Mouse (Mus musculus): Measurements from ENCODE around the gene Nupr1l. TPM values are rescaled to one million over a fixed set of nuclear protein-coding genes. Genes with fewer than 3 reads are reported as not detected.
"Not testable (repeated sequence)": the region's sequence is repeated elsewhere in the genome, so short reads cannot be mapped to it uniquely, and the experiment has no call there.

The Nupr1l gene
- polyA plus RNA-seq, 1 experiment from 2014 or later = 3.8 TPM

DNA sequence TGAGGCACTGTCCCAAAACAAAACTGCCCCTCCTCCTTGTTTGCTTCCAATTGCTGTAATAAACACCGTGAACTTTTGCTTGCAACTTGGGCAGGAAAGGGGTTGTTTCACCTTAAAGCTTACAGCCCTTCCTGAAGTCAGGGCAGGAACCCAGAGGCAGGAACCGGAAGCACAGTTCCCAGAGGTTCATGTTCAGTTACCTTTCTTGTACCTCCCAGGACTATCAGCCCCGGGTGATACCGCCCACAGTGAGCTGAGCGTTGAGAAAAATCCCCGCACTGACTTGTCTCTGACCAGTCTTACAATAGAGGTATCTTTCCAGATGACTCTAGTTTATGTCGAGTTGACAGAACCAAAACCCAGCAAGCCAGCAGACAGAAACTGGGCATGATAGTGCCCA lies 1.3 kb downstream of the Nupr1l start:
- Histone ChIP-seq H3K4me2 (replicated peaks; ENCODE audit: low read depth) (no peak overlapping the region), H3K4me3 (ENCODE audit: low read depth, low read length) (no peak overlapping the region), H3K27ac (ENCODE audit: low read depth, low read length) (no peak overlapping the region), H3K9ac (ENCODE audit: low read depth, low read length) (no peak overlapping the region), H3K4me1 (replicated peaks; ENCODE audit: control insufficient read depth, insufficient read depth, low read length) (no peaks in the 10 kb centered on the region; the same call in 1 of the 2 replicates), H3K27me3 (replicated peaks; ENCODE audit: control insufficient read depth, insufficient read depth, low read length) (no peaks in the 10 kb centered on the region), H3K9me3 (ENCODE audit: control insufficient read depth) (no peaks in the 10 kb centered on the region), H3K36me3 (ENCODE audit: control insufficient read depth, insufficient read depth) (no peaks in the 10 kb centered on the region)
- 80% methylated on average over 7 of the region's 7 CpGs for WGBS
- no peak for ATAC-seq
- TF ChIP-seq CTCF (IDR thresholded peaks at IDR 0.05; ENCODE audit: low read depth) = no peak

DNA sequence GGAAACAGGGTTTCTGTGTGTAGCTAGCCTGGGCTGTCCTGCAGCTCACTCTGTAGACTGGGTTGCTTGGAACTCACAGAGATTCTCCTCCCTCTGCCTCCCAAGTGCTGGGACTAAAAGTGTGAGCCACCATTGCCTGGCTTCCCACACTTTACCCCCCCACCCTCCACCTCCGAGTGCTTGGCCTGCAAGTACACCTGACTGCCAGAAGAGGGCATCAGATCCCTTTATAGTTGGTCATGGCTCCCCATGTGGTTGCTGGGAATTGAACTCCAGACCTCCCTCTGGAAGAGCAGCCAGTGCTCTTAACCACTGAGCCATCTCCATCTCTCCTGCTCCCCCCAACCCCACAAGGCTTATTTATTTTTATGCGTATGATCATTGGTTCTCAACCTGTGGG lies 5.7 kb downstream of the Nupr1l start:
- peak; percentile 77 for TF ChIP-seq CTCF (IDR thresholded peaks at IDR 0.05; ENCODE audit: low read depth)
- no peaks in the 10 kb centered on the region for H3K4me1 ChIP-seq (replicated peaks; ENCODE audit: control insufficient read depth, insufficient read depth, low read length)
- H3K9me3 ChIP-seq (ENCODE audit: control insufficient read depth) = no peaks in the 10 kb centered on the region
- H3K36me3 ChIP-seq (ENCODE audit: control insufficient read depth, insufficient read depth) = no peaks in the 10 kb centered on the region
- H3K4me3 ChIP-seq (ENCODE audit: low read depth, low read length) = no peak overlapping the region
- no peak overlapping the region for H3K27ac ChIP-seq (ENCODE audit: low read depth, low read length)
- no peaks in the 10 kb centered on the region for H3K27me3 ChIP-seq (replicated peaks; ENCODE audit: control insufficient read depth, insufficient read depth, low read length)
- 57% methylated on average over 2 of the region's 2 CpGs for WGBS
- no peak overlapping the region for H3K9ac ChIP-seq (ENCODE audit: low read depth, low read length)
- no peak overlapping the region for H3K4me2 ChIP-seq (replicated peaks; ENCODE audit: low read depth)
- no peak for ATAC-seq

DNA sequence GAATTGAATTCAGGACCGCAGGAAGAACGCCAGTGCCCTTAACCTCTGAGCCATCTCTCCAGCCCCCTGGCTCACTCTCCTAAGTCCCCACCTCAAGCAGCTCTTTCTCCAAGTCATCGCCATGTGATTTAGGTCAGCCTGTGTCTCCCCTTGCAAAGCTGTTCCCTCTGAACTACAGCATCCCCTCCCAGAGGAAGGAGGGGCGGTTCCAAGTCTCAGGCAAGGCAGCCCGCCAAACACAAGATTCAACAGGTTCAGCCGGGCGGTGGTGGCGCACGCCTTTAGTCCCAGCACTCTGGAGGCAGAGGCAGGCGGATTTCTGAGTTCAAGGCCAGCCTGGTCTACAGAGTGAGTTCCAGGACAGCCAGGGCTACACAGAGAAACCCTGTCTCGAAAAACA lies 7.2 kb downstream of the Nupr1l start:
- not testable (repeated sequence) for ATAC-seq; H3K9ac ChIP-seq (ENCODE audit: low read depth, low read length); H3K4me2 ChIP-seq (replicated peaks; ENCODE audit: low read depth); H3K27ac ChIP-seq (ENCODE audit: low read depth, low read length); H3K9me3 ChIP-seq (ENCODE audit: control insufficient read depth); H3K27me3 ChIP-seq (replicated peaks; ENCODE audit: control insufficient read depth, insufficient read depth, low read length); H3K4me1 ChIP-seq (replicated peaks; ENCODE audit: control insufficient read depth, insufficient read depth, low read length); H3K4me3 ChIP-seq (ENCODE audit: low read depth, low read length); H3K36me3 ChIP-seq (ENCODE audit: control insufficient read depth, insufficient read depth)
- WGBS = 86% methylated on average over 11 of the region's 11 CpGs

DNA sequence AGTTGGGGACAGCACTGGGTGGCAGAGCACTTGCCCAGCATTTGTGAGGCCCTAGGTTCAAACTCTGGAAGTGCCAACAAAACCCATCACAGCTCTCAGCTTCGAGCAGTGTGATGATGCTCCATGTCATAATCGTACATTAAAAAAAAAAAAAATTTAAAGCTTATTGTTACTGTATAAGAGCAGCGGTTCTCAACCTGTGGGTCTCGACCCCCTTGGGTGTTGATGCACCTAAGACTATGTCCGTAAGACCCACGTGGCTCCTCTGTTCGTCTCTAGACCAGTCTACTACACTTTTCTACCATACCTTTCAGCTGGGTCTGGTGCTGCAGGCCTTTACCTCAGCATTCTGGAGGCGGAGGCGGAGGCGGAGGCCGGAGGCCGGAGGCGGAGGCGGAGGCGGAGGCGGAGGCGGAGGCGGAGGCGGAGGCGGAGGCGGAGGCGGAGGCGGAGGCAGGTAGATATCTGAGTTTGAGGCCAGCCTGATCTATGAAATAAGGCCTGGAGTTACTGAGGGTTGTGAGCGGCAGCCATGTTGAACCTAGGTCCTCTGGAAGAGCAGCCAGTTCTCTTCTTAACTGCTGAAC lies 9.8 kb downstream of the Nupr1l start:
- Histone ChIP-seq H3K4me2 (replicated peaks; ENCODE audit: low read depth) (no peak overlapping the region), H3K36me3 (ENCODE audit: control insufficient read depth, insufficient read depth) (no peaks in the 10 kb centered on the region), H3K27me3 (replicated peaks; ENCODE audit: control insufficient read depth, insufficient read depth, low read length) (no peaks in the 10 kb centered on the region), H3K9me3 (ENCODE audit: control insufficient read depth) (no peaks in the 10 kb centered on the region), H3K27ac (ENCODE audit: low read depth, low read length) (no peak overlapping the region), H3K4me1 (replicated peaks; ENCODE audit: control insufficient read depth, insufficient read depth, low read length) (no peaks in the 10 kb centered on the region), H3K4me3 (ENCODE audit: low read depth, low read length) (no peak overlapping the region), H3K9ac (ENCODE audit: low read depth, low read length) (no peak overlapping the region)
- ATAC-seq = no peak
- WGBS = 92% methylated on average over 24 of the region's 24 CpGs
- TF ChIP-seq CTCF (IDR thresholded peaks at IDR 0.05; ENCODE audit: low read depth) = no peak

DNA sequence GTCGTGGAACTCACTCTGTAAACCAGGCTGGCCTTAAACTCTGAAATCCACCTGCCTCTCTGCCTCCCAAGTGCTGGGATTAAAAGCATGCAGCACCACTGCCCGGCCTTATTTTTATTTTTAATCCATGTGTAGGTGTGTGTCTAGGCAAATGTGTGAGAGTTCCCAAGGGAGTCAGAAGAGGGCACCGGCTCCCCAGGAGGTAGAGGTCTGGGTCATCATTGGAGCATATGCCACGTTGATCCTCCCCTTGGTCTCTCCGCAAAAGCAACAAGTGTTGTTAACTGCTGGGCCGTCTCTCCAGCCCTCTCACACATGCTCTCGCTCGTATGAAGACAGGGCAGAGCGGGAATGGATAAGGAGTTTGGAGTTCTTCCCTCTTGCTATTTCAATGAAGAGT lies 10.4 kb downstream of the Nupr1l start:
- WGBS = 78% methylated on average over 9 of the region's 9 CpGs

DNA sequence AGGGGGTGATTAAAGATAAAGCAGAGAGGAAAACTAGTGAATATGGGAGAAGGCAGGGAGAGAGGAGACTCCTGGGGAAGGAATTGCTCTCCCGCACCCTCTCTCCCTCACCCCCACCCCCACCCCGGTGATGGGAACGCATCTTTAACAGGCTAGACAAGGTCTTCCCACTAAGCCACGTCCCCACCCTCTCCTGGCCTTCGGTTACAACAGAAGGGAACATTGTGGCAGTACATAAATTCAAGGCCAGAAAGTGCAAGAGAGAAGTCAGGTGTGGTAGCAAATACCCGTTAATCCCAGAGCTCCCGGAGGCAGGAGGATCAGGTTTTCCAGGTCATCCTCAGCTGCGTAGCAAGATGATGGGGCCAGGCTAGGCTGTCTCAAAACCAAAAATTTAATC lies 11.0 kb downstream of the Nupr1l start:
- Histone ChIP-seq H3K4me2 (replicated peaks; ENCODE audit: low read depth) (no peak overlapping the region), H3K9ac (ENCODE audit: low read depth, low read length) (no peak overlapping the region), H3K27ac (ENCODE audit: low read depth, low read length) (no peak overlapping the region), H3K4me1 (replicated peaks; ENCODE audit: control insufficient read depth, insufficient read depth, low read length) (no peaks in the 10 kb centered on the region), H3K9me3 (ENCODE audit: control insufficient read depth) (no peaks in the 10 kb centered on the region), H3K4me3 (ENCODE audit: low read depth, low read length) (no peak overlapping the region), H3K27me3 (replicated peaks; ENCODE audit: control insufficient read depth, insufficient read depth, low read length) (no peaks in the 10 kb centered on the region), H3K36me3 (ENCODE audit: control insufficient read depth, insufficient read depth) (no peaks in the 10 kb centered on the region)
- TF ChIP-seq CTCF (IDR thresholded peaks at IDR 0.05; ENCODE audit: low read depth) = no peak
- 59% methylated on average over 8 of the region's 8 CpGs for WGBS
- no peak for ATAC-seq

More for the DNA sequence above, 10.4 kb downstream of the Nupr1l start:
- Histone ChIP-seq H3K27ac (ENCODE audit: low read depth, low read length) (no peak overlapping the region), H3K4me3 (ENCODE audit: low read depth, low read length) (no peak overlapping the region), H3K27me3 (replicated peaks; ENCODE audit: control insufficient read depth, insufficient read depth, low read length) (no peaks in the 10 kb centered on the region), H3K36me3 (ENCODE audit: control insufficient read depth, insufficient read depth) (no peaks in the 10 kb centered on the region), H3K9ac (ENCODE audit: low read depth, low read length) (no peak overlapping the region), H3K4me2 (replicated peaks; ENCODE audit: low read depth) (no peak overlapping the region), H3K4me1 (replicated peaks; ENCODE audit: control insufficient read depth, insufficient read depth, low read length) (no peaks in the 10 kb centered on the region), H3K9me3 (ENCODE audit: control insufficient read depth) (no peaks in the 10 kb centered on the region)
- no peak for TF ChIP-seq CTCF (IDR thresholded peaks at IDR 0.05; ENCODE audit: low read depth)
- no peak for ATAC-seq

DNA sequence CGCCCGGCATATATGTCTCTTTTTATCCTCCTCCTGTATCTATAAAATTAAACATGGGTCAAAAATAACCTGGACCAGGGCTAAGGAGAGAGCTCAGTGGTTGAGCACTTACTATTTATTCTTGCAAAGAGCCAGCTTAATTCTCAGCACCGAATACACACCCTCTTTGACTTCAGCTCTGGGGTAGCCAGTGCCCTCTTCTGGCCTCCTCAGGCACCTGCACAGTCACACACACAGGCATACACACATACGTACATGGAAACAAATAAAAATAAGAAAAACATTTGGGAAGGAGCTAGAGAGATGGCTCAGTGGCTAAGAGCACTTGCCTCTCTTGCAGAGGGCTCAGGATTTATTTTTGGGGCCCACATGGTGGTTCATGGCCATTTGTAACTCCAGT lies 13.6 kb downstream of the Nupr1l start:
- Histone ChIP-seq H3K4me3 (ENCODE audit: low read depth, low read length) (no peak overlapping the region), H3K36me3 (ENCODE audit: control insufficient read depth, insufficient read depth) (no peaks in the 10 kb centered on the region), H3K4me1 (replicated peaks; ENCODE audit: control insufficient read depth, insufficient read depth, low read length) (no peaks in the 10 kb centered on the region), H3K9me3 (ENCODE audit: control insufficient read depth) (no peaks in the 10 kb centered on the region), H3K27ac (ENCODE audit: low read depth, low read length) (no peak overlapping the region), H3K4me2 (replicated peaks; ENCODE audit: low read depth) (no peak overlapping the region), H3K27me3 (replicated peaks; ENCODE audit: control insufficient read depth, insufficient read depth, low read length) (no peaks in the 10 kb centered on the region), H3K9ac (ENCODE audit: low read depth, low read length) (no peak overlapping the region)
- 0 out of 2 replicates have a peak, but pooled peaks have one; percentile 11 for TF ChIP-seq CTCF (IDR thresholded peaks at IDR 0.05; ENCODE audit: low read depth)
- ATAC-seq = no peak
- 94% methylated on average over 4 of the region's 4 CpGs for WGBS
